Mouse (Mus musculus) stomach, embryonic 15.5 days (tissue): ENCODE results near the gene Megf8. TPM values are rescaled to one million over a fixed set of nuclear protein-coding genes. Genes with fewer than 3 reads are reported as not detected.
A peak's percentile ranks its signal among the peaks of the same experiment; 100 is the strongest.

ENCODE experiments used
- ATAC-seq: fragments of 200-750 bp; cut with Nextera tagmentation; 2 replicates; pipeline ENCODE4 v1.8.0; 2017; ENCODE audit warnings: low read depth, moderate number of reproducible peaks, moderate TSS enrichment; ENCODE audit not compliant: insufficient read depth, low FRiP score
- H3K27ac ChIP-seq: fragments of 300-500 bp; sonication (generic); 2 replicates; pipeline ENCODE4 v1.5.1; 2015; ENCODE audit warnings: mild to moderate bottlenecking, inconsistent platforms
- H3K27me3 ChIP-seq: fragments of 300-500 bp; sonication (generic); replicated peaks from 2 replicates; pipeline ENCODE4 v1.6.1; 2015; ENCODE audit warnings: inconsistent platforms
- H3K36me3 ChIP-seq: fragments of 300-500 bp; sonication (generic); 2 replicates; pipeline ENCODE4 v1.6.1; 2015; ENCODE audit warnings: inconsistent platforms
- H3K4me1 ChIP-seq: fragments of 300-500 bp; sonication (generic); 2 replicates; pipeline ENCODE4 v1.6.1; 2015; ENCODE audit warnings: inconsistent platforms
- H3K4me2 ChIP-seq: fragments of 300-500 bp; sonication (generic); 2 replicates; pipeline ENCODE4 v1.6.1; 2015; ENCODE audit warnings: mild to moderate bottlenecking, inconsistent platforms
- H3K4me3 ChIP-seq: fragments of 300-500 bp; sonication (generic); replicated peaks from 2 replicates; pipeline ENCODE4 v1.5.1; 2015; ENCODE audit warnings: inconsistent platforms
- H3K9ac ChIP-seq: fragments of 300-500 bp; sonication (generic); 2 replicates; pipeline ENCODE4 v1.6.1; 2015; ENCODE audit warnings: inconsistent platforms
- H3K9me3 ChIP-seq: fragments of 300-500 bp; sonication (generic); 2 replicates; pipeline ENCODE4 v1.6.1; 2016; ENCODE audit warnings: inconsistent platforms
- WGBS: fragments of 180-500 bp; shearing (Covaris S2); methylation state at CpG from one replicate; pipeline ENCODE4 v1.1.7; 2015; 5-methylcytosine and 5-hydroxymethylcytosine counted together
- polyA plus RNA-seq: library from polyadenylated mRNA; unstranded; fragments of >200 nt; fragmentation: Nextera tagmentation; extraction: Ambion mirVana; gene quantifications from 2 replicates; pipeline ENCODE4 v1.2.1, GENCODE M21; 2015

The Megf8 gene
- polyA plus RNA-seq, 1 experiment from 2014 or later, result 10.3 TPM

- Histone ChIP-seq H3K4me3 (peak overlapping the region; percentile 53), H3K36me3 (no peaks in the 10 kb centered on the region), H3K4me2 (peak overlapping the region; percentile 96), H3K9ac (no peak overlapping the region), H3K4me1 (peaks cover 9% of the 10 kb centered on the region; the same call in 1 of the 2 replicates), H3K27ac (no peak overlapping the region), H3K27me3 (peaks cover 17% of the 10 kb centered on the region), H3K9me3 (no peaks in the 10 kb centered on the region)
- no peak for ATAC-seq
- 0% methylated on average over 2 of the region's 2 CpGs for WGBS
These were observed 11.5 kb upstream of the Megf8 start for GRCm38 (mm10) chr7:25305481-25305880.

- Histone ChIP-seq H3K27ac (no peak within 1 kb of the TSS), H3K4me1 (peaks cover 9% of the 10 kb centered on the region; the same call in 1 of the 2 replicates), H3K9ac (no peak within 1 kb of the TSS), H3K27me3 (peaks cover 18% of the 10 kb centered on the region), H3K4me3 (peak within 1 kb of the TSS; percentile 53), H3K4me2 (peak within 1 kb of the TSS; percentile 96), H3K36me3 (no peaks in the 10 kb centered on the region), H3K9me3 (no peaks in the 10 kb centered on the region)
- 0% methylated on average over 47 of the region's 47 CpGs for WGBS
- ATAC-seq, result peak; percentile 69; the same call in 1 of the 2 replicates
These were observed 10.9 kb upstream of the Megf8 start, which contains the start of gene Tmem145 for GRCm38 (mm10) chr7:25305956-25306613. Gene Tmem145, plus strand, starts transcription at chr7:25306106.

- Histone ChIP-seq H3K36me3 (no peaks in the 10 kb centered on the region), H3K9me3 (no peaks in the 10 kb centered on the region), H3K27me3 (peaks cover 23% of the 10 kb centered on the region), H3K9ac (no peak overlapping the region), H3K4me2 (no peak overlapping the region), H3K27ac (no peak overlapping the region), H3K4me3 (no peak overlapping the region), H3K4me1 (peaks cover 9% of the 10 kb centered on the region; the same call in 1 of the 2 replicates)
- WGBS, result 41% methylated on average over 2 of the region's 2 CpGs
- no peak for ATAC-seq
These were observed 10.4 kb upstream of the Megf8 start for GRCm38 (mm10) chr7:25306614-25306996.

DNA sequence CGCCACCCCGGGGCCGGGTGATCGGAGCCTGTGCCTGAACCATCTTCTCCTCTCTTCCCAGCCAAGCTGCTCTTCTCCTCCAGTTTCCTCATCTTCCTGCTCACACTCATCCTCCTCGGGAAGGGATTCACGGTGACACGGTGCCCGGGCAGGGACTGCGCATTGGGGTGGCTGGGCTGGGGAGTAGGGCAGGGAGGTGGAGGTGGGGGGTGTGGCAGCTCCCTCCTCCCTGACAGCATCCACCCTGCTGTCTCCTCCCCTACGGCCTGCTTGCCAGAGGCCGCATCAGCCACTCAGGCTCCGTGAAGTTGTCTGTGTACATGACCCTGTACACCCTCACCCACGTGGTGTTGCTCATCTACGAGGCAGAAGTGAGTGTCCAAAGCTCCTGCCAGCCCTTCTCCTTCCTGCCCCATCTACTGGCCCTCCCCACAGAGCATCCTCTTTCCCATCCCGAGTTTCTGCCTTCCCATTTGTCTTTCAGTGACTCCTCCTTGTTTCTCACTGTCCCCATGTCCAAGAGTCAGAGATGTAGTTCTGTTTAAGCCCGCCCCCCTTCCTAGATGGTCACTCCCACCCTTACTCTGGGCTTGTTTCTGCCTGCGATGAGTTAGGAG is 8.2 kb upstream of the Megf8 start:
- Histone ChIP-seq H3K4me1 (peaks cover 9% of the 10 kb centered on the region; the same call in 1 of the 2 replicates), H3K27ac (no peak overlapping the region), H3K9me3 (no peaks in the 10 kb centered on the region), H3K4me3 (no peak overlapping the region), H3K4me2 (no peak overlapping the region), H3K9ac (no peak overlapping the region), H3K27me3 (peaks cover 45% of the 10 kb centered on the region), H3K36me3 (no peaks in the 10 kb centered on the region)
- 51% methylated on average over 17 of the region's 17 CpGs for WGBS
- no peak for ATAC-seq

DNA sequence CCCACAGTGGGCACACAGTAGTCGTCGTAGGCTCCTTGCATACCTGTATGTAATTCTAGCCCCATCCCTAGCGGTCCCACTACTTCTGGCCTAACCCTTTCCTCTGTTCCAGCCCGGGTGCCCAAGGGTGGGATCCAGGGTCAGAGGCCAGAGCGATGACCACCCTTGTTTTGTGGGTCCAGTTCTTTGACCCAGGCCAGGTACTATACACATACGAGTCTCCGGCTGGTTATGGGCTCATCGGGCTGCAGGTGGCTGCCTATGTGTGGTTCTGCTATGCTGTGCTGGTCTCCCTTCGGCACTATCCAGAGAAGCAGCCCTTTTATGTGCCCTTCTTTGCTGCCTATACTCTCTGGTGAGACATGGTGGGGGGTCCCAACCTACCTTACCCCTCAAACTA is 7.5 kb upstream of the Megf8 start:
- Histone ChIP-seq H3K9ac (no peak overlapping the region), H3K4me1 (peaks cover 10% of the 10 kb centered on the region; the same call in 1 of the 2 replicates), H3K4me2 (no peak overlapping the region), H3K9me3 (no peaks in the 10 kb centered on the region), H3K36me3 (no peaks in the 10 kb centered on the region), H3K27me3 (peaks cover 52% of the 10 kb centered on the region), H3K27ac (no peak overlapping the region), H3K4me3 (no peak overlapping the region)
- WGBS, result 84% methylated on average over 9 of the region's 9 CpGs
- 0 out of 2 replicates have a peak, but pooled peaks have one; percentile 8 for ATAC-seq

DNA sequence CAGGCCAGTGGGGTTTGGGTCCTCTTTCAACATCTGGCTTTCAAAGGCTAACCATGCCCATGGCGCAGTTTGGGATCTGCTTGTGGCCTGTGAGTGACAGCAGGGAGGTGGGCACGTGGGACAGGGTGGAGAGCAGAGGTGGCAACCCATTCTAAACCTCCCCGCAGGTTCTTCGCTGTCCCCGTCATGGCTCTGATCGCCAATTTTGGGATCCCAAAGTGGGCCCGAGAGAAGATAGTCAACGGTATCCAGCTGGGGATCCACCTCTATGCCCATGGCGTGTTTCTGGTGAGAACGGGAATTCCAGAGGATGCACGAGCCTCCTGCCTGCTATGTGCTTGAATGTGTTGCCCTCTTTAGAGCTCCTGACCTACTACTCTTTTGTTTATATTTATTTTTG is 5.8 kb upstream of the Megf8 start:
- Histone ChIP-seq H3K9me3 (no peaks in the 10 kb centered on the region), H3K4me1 (peaks cover 20% of the 10 kb centered on the region), H3K4me2 (no peak overlapping the region), H3K4me3 (no peak overlapping the region), H3K36me3 (no peaks in the 10 kb centered on the region), H3K27me3 (peaks cover 63% of the 10 kb centered on the region), H3K9ac (no peak overlapping the region), H3K27ac (no peak overlapping the region)
- 70% methylated on average over 11 of the region's 11 CpGs for WGBS
- ATAC-seq, result no peak

DNA sequence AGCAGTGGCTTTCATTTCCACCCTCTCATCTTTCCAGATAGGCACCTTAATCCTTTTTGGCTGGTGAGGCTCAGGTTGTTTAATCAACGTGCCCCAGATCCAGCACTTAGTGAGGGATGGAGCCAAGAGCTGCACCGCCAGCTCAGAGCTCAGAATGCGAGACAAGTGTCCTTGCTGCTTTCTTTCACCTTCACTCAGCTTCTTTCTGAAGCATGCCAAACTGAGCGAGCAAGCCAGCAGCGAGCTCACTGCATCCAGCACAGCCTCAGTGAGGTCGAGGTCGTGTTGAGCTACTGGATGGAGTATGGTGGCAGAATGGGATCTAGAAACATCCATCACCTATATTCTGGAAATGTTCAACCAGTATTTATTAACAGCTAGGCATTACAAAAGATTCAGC is 3.6 kb upstream of the Megf8 start:
- H3K27ac ChIP-seq, result no peak overlapping the region
- no peaks in the 10 kb centered on the region for H3K36me3 ChIP-seq
- no peaks in the 10 kb centered on the region for H3K9me3 ChIP-seq
- H3K9ac ChIP-seq, result no peak overlapping the region
- no peak overlapping the region for H3K4me2 ChIP-seq
- no peak for ATAC-seq
- H3K27me3 ChIP-seq, result peaks cover 51% of the 10 kb centered on the region
- H3K4me1 ChIP-seq, result peaks cover 31% of the 10 kb centered on the region
- 40% methylated on average over 7 of the region's 7 CpGs for whole genome bisulfite sequencing
- H3K4me3 ChIP-seq, result no peak overlapping the region

- peaks cover 51% of the 10 kb centered on the region for H3K27me3 ChIP-seq
- H3K4me3 ChIP-seq, result peak overlapping the region; percentile 67
- peaks cover 31% of the 10 kb centered on the region for H3K4me1 ChIP-seq
- WGBS, result 4% methylated on average over 49 of the region's 51 CpGs
- H3K4me2 ChIP-seq, result peak overlapping the region; percentile 87
- no peaks in the 10 kb centered on the region for H3K9me3 ChIP-seq
- H3K9ac ChIP-seq, result no peak overlapping the region
- H3K36me3 ChIP-seq, result no peaks in the 10 kb centered on the region
- no peak overlapping the region for H3K27ac ChIP-seq
- no peak for ATAC-seq
These were observed 2.2 kb upstream of the Megf8 start for GRCm38 (mm10) chr7:25314606-25315305.

DNA sequence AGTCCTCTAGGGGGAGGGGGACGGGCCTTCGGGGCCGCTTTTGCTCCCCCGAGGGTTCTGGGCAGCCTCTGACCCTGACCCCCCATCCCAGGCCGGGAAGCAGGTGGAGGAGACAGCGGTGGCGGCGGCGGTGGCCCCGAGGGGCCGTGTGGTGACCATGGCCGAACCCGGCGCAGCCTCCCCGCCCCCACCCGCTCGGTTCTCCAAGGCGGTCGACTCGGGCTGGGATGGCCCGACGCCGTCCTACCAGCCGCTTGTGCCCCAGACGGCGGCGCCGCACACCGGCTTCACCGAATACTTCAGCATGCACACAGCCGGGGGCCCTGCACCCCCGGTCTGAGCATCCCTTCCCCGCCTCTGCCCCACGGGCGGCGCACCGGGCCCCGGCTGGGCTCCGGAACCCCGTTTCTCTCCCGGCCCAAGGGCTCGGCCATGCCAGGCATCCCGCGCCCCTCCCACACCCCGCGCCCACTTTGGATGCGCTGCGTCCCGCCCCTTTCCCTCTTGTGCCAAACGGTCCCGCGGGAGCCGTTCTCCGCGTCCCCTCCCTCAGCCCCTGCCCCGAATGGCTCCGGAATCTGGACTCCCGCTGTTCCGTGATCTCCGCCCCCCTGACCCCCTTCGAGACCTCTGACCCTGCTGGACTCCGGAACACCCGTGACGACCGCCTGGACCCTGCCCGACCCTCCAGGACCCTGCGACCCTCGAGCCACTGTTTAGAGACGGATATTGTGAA is 1.5 kb upstream of the Megf8 start:
- ATAC-seq, result no peak
- peak overlapping the region; percentile 67 for H3K4me3 ChIP-seq
- H3K27me3 ChIP-seq, result peaks cover 51% of the 10 kb centered on the region
- no peak overlapping the region for H3K9ac ChIP-seq
- no peaks in the 10 kb centered on the region for H3K9me3 ChIP-seq
- peaks cover 31% of the 10 kb centered on the region for H3K4me1 ChIP-seq
- peak overlapping the region; percentile 87 for H3K4me2 ChIP-seq
- H3K36me3 ChIP-seq, result no peaks in the 10 kb centered on the region
- 2% methylated on average over 69 of the region's 69 CpGs for WGBS
- no peak overlapping the region for H3K27ac ChIP-seq

GRCm38 (mm10) chr7:25317446-25317999 is 559 bp downstream of the Megf8 start:
- H3K9ac ChIP-seq, result peak overlapping the region; percentile 65
- no peaks in the 10 kb centered on the region for H3K9me3 ChIP-seq
- H3K4me2 ChIP-seq, result peak overlapping the region; percentile 98
- no peak for ATAC-seq
- peak overlapping the region; percentile 67 for H3K4me3 ChIP-seq
- peaks cover 35% of the 10 kb centered on the region for H3K27me3 ChIP-seq
- H3K27ac ChIP-seq, result peak overlapping the region; percentile 87
- 10% methylated on average over 21 of the region's 21 CpGs for WGBS
- H3K4me1 ChIP-seq, result peaks cover 41% of the 10 kb centered on the region
- H3K36me3 ChIP-seq, result no peaks in the 10 kb centered on the region

GRCm38 (mm10) chr7:25322058-25322484 is 5.1 kb downstream of the Megf8 start:
- Histone ChIP-seq H3K4me3 (peak overlapping the region; percentile 16; the same call in 1 of the 2 replicates), H3K4me2 (peak overlapping the region; percentile 24), H3K9ac (no peak overlapping the region), H3K36me3 (no peaks in the 10 kb centered on the region), H3K27ac (peak overlapping the region; percentile 86), H3K4me1 (peaks cover 19% of the 10 kb centered on the region), H3K9me3 (no peaks in the 10 kb centered on the region), H3K27me3 (no peaks in the 10 kb centered on the region)
- peak; percentile 75 for ATAC-seq
- WGBS, result 15% methylated on average over 6 of the region's 6 CpGs
